Mouse (Mus musculus): ENCODE results near the gene Ece1. TPM values are rescaled to one million over a fixed set of nuclear protein-coding genes. Genes with fewer than 3 reads are reported as not detected.

The Ece1 gene
- total RNA-seq, 2 experiments from 2014 or later, result 51.8 to 53.6 TPM

DNA sequence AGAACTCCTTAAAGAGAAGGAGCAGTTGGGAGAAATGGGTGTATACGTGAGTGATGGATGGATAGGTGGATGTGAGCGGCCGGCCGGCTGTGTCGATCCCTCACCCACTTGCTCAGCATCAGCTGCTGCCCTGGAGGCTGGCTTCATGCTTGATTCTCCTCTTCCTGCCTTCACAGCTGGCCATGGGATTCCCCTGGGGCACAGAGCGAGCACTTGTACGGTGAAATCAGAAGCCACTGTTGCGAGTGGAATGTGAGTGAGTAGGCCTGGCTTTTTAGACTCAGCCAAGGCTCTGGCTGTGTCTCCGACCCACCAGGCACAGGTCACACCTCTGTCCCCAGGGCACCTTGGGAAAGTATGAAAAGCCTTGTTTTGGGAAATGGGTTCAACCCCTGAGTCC, 20.6 kb downstream of the Ece1 start:
- peak; percentile 59 for DNase-seq

DNA sequence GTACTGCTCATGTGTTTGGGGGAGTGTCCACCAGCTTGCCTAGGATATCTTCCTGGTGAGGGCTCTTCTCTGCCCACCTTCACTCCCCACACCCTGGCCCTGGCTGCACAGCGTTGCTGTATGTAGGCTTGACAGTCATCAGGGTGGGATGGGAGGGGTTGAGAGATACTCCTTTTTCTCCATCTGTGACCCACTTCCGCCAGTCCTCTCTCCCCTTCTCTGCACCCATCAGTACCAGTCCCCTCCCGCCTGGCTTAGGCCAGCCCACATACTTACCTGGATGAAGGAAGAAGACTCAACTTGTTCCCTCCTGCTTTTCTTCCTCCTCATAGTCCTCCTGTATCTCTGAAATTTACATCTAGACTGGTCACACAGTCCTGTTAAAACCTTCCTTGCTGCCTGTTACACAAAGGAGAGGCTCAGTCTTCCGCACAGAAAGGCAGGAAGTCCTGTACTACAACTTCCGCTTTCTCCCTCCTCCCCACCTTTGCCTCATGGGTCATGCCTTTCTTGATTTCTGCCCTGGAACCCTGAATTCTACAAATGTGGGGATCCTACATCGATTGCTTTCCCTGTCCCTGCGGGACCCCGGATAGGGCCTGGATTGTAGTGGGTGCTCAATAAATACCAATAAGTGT, 21.6 kb downstream of the Ece1 start:
- DNase-seq, result no peak

DNA sequence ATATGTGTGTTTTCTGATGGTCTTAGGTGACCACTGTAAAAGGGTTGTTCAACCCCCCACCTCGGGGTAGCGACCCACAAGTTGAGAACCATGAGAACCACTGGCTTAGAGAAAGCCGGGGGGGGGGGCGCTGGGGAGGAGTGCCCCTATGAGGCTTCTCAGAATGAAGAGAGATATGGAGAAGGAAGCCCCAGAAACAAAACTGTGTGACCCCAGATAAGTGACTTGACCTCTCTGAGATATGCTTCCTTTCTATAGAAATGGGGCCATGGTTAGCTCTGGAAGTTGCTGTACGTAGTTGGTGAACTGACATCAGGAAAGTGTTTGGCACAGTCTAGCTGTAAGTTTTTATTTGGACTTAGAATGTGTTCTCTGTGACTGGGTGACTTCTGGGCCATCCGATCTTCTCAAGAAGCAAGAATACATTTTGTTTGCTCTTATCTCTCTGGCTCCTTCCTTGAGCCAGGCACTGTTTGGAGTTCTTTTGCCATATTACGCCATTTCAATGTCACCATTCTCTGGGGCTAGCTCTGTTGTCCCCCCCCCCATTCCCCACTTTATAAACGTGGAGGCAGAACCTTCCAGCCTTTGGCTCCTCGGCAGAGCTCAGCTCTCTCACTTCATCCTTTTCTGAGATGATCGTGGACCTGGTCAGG, 25.4 kb downstream of the Ece1 start:
- DNase-seq, result no peak

DNA sequence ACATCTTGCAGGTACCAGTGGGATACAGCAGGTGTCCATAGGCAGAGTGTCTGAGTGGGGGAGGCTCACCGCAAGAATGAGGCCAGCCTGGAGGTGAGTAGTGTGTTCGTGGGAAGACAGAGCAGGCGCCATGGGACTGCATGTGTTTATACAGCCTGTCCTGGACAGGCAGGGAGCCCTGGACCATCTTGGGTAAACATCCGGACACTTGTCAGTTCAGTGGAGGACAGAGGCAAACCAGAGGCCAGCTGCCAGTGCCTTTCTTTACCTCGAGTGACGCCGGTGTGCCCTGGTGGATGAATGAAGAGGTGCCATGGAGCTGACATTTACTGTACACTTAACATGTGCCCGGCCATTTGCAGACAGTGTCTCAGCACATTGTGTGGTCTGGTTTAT, 26.0 kb downstream of the Ece1 start:
- DNase-seq, result no peak

DNA sequence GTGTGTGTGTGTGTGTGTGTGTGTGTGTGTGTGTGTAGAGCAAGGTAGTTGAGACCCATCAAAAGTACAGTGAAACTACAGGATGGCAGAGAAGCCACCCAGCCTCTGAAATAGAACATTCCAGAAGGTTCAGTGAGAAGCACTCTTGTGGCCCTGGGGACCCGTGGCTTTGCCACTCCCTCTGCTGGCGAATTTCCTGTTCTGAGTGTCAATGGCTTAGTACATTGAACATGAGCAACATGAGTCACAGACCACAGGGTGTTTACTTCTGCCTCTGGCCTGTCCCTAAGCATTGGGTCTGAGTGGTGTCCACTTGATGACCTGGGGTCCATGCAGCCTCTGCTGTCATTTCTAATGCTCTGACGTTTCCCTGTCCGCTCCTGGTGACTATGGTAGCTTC, 28.6 kb downstream of the Ece1 start:
- no peak for DNase-seq

DNA sequence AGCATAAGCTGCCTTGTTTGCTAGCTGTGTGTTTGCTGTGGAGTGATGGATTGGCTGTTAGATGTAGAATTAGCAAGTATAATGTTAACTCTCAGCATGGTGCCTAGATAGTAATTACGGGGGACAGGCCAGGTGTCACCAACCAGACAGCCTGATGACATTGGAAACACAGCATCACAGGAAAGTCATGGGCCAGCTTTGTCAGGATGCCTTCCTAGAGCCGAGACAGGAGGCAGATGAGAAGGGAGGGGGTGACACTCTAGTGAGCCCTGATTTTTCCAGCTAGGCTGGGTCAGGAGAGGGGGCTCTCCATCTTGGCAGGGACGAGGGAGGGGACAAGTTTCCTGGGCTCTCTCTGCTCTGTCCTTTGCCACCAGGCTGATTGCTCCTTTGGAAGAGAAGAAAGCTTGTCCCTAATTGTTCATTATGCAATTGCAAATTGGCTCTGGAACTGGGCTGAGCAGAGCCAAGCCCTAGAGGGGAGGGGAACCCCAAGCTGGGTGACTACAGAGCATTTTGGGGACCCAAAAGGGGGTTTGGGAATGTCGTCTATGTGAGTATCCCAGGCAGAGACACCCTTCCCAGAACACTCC, 29.6 kb downstream of the Ece1 start:
- DNase-seq, result no peak

DNA sequence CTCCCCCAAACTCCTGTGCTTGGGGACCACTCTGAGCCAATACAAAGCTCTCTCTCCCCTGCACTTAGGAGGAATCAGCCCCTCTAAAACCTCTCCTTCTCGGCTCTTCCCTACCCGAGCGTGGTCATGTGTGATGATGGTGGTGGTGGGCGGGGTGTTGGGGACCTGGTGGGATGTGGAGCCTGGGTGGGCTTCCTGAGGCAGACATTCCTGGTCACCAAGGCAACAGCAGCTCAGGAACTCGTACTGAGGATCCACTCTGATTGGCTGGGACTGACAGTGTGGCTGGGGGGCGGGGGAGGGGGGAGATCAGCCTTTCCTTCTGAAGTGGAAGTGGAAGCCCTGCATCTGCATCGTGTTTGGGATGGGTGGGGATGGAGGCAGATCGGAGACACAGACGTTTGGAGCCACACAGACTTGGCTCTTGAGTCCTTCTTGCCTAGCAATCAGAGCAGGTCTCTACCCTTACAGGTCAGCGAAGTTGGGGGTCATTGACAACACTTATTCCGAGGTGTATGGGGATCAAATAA, 30.7 kb downstream of the Ece1 start:
- DNase-seq, result no peak

DNA sequence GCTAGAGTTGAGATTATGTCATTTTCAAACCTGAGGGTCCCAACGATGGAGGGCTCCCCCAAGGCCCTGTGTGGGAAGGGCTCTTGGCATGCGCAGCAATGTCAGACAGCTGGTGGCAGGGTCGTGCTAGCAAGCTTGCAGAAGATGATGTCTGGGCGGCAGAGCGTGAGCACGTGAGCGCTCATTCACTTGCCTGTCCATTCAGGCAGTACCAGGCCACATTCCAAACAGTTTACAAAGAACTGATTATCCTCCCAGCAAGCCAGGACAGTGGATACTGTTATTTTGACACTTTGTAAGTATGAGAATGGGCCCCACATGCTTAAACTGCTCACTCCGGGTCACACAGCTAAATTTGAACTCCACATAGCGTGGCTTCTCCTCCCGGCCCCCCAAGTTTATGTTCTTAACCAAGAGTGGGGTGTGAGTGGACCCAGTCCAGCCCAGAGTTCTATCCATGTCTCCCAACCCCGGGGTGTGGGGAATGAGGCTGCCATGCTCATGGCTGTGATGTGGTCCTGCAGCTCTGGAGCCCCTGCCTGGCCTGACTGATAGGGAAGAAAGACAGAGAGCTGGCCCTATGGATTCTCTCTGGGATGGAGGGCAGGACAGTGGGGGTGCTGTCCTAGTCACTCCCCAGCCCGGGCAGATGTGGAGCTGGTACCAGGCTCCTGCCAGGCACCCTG, 34.7 kb downstream of the Ece1 start:
- no peak for DNase-seq

DNA sequence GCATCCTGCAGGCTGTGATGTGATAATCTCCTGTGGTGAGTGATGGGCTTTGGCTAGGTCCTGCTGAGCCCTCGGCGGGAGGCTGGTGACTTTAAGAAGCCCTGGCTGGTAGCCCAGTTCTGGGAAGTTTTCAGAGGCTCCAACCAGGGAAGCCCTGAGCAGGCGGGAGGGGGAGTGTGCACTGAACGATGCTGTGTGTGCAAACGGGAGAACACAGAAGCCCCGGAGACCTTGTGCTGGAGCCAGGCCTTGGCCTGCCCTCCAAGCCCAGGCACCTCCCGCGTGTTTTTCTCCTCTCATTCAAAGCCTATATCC, 35.2 kb downstream of the Ece1 start:
- DNase-seq, result peak; percentile 75

DNA sequence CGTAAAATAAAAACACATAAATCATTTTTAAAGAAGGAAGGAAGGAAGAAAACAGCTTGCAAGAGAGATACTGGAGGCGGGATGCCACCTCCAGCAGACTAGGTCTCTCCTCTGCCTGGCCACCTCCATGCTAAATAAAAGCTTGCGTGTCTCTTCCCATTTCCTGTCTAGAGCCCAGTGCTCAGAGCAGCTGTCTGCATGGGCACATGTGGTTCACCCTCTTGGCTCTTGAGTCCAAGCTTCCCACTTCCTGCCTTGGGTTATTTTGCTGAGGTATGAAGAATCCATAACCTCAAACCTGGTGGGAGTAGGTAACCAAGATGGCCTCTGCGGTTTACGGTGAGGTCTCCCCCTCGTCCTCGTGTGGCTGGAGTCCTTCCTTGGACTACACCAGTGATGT, 36.5 kb downstream of the Ece1 start:
- DNase-seq, result no peak

DNA sequence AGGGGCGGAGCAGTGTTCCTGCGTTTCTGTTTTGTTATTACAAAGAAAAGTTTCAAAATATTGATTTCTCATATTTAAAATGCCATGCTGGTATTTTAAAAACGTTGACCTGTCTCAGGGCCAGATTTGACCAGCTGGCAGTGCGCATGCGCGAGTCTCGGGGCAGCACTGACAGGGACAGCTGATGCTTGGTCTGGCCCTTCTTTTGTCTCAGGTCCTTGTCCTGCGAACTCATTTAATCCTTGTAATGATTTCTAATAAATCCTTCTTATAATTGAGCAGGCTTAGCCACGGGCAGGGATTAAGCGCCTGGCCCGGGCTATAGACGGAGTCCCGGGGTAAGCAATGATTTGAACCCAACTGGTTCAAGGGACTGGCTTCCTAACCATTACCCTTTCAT, 40.2 kb downstream of the Ece1 start:
- DNase-seq, result no peak

DNA sequence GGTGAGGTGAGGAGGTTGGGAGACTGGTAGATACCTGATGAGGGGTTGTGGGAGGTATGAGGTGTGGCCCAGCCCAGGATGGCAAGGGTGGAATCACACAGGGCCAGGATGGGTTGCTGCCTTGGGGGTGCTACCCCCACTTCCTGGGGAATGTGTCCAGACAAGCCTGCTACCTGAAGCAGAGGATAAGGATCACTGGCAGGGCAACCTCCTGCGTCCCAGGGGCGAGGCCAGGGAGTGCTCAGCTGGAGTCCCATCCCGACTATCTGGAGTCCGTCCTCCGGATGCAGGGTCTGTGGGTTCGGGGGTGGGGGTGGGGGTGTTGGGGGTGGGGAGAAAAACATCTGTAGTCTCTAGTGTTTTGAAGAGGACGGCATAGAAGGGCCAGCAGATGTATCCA, 40.8 kb downstream of the Ece1 start:
- no peak for DNase-seq

DNA sequence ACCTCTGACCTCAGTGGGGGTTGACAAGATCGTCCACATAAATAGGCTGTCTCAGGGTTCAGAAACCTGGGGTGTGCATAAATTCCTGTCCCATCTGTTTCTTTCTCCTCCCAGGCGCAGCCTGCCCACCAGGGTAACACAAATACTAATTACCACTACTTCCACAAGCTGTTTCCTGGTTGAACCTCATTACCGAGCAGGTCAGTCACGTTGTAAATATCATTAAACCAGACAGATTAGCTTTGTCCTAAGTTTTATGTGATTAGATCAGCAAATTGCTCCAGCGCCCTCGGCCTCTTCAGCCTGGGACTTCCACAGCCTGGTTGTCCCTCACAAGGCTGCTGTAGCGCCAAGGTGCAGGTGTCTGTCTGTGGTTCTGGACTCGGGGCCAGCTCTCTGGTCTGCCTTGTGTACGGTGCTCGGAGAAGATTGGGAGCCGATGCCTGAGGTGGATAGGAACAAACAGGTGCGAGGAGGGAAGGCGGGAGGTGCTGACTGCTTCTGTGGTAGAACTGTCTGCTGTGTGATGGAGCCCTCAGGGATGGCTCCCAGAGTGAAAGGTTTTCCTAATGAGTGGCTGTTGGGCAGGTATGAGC, 43.0 kb downstream of the Ece1 start:
- DNase-seq, result no peak

DNA sequence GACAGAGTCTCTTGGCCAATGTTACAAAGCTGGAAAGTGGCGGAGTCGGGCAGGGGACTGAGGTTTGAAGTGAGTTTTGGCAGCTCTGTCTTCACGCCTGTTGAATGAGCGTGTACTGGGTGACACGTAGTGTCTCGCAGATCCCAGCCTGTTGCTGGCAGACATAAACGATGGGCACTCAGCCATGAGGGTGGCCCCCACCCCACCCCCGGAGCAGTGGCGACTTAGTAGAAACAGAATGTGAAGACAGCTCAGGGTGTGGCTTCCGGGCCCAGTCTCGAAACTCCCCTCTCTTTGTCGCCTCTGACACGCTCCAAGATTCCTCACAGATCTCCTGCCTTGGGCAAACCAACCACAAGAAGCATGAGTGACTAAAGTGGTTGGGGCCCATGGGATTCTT, 45.9 kb downstream of the Ece1 start:
- peak; percentile 37 for DNase-seq

DNA sequence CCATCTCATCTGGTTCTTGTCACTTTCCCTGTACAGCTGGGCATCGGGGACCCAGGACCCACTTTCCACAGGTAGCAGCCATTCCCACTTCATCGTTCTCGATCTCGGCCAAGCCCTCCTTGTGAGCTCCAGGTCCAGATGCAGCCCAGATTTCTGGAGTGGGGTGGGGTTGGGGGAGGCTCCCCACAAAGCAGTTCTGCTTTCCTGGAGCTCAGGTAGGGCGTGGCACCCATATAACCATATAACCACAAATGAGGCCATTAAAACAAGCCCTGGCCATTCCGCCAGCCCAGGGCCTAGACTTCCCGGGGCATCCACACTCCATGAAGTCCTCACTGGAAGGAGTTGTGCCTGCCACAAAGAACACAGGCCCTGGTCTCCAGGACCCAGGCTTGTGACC, 46.5 kb downstream of the Ece1 start:
- no peak for DNase-seq

DNA sequence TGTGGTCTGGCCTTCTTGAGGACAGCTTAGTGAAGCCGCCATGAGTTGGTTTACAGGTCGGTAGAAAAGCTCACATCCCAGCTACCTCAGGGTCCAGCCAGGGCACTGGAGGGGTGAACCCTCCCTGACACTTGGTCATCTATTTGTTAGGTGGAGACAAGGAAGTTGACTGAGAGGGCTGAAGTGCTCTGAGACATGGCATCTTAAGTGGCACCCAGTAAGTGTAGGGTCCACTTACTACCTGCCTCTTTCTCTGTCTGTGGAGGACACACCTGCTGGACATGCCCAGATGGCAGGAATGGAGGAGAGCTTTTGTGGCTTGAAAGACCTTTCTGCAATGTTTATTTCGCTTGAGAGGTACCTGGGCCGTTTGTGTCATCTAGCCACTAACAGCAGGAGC, 46.9 kb downstream of the Ece1 start:
- DNase-seq, result no peak

DNA sequence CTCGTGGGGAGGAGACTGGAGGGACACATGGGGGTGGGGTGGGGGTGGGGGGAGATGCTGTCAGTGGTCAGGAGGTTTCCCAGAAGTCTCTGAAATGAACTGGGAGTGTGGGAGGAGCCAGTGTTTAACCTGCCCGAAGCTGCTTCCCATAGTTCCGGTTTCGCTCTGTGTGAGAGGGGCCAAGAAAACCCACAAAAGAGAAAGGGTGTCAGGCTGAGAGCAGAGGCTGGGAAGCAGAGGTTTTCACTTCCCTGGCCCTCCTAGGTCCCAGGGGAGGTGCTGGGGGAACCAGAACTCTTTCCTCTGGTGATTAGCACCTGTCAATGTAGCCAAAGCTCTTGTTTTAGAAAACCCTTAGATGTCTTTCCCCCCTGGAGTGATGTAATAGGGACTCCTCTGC, 47.4 kb downstream of the Ece1 start:
- no peak for DNase-seq

DNA sequence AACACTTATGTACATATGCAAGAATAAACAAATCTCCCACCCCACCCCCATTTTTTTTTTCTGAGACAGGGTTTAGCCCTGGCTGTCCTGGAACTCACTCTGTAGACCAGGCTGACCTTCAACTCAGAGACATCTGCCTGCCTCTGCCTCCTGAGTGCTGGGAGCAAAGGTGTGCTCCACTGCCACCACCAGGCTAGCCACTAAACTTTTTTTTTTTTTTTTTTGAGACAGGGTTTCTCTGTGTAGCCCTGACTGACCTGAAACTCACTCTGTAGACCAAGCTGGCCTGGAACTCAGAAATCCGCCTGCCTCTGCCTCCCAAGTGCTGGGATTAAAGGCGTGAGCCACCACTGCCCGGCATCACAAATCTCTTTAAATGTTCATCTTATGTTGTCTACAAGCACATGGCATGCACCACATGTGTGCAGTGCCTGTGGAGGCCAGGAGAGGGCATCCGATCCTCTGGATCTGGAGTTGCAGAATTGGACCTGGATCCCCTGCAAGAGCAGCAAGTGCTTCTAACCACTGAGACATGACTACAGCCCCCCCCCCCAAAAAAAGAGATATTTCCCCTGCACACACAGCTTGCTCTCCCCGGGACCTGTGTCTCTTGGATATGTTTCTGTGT, 48.5 kb downstream of the Ece1 start:
- no peak for DNase-seq

DNA sequence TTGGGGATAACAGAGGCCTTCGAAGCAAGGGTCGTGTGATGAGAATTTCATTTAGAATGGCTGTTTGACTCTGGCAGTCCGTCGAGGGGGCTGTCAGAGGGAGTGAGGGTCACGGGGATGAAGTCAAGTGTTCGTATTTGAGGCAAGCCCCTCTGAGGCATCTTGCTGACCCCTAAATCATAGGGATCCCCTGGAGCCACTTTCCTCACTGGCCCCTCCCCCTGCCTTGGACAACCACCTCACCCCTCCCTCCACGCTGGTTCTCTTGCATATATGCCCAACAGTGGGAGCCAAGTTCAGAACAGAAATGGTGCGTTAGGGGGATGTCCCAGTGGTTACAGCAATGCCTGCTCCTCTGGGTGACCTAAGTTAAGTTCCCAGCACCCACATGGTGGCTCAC, 49.6 kb downstream of the Ece1 start:
- no peak for DNase-seq

DNA sequence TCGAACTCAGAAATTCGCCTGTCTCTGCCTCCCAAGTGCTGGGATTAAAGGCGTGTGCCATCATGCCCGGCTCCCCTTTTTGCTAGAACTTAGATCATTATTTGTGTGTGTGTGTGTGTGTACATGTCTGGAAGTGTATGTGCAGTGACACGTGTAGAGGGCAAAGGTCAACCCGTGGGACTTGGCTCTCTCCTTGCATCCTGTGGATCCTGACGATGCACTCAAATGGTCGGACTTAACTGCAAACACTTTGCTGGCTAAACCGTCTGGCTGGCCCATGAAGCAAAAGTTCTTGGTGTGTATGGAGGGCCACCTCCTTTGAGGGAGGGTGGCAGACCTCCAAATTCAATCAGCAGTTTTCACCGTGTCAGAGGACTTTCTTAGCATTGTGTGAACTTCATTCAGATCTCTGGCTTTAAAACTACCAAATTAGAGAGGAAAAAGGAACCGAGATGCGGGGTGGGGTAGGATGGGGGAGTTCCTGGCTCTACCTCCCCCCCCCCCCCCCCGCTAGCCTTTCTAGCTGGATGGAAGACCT, 50.8 kb downstream of the Ece1 start:
- no peak for DNase-seq

DNA sequence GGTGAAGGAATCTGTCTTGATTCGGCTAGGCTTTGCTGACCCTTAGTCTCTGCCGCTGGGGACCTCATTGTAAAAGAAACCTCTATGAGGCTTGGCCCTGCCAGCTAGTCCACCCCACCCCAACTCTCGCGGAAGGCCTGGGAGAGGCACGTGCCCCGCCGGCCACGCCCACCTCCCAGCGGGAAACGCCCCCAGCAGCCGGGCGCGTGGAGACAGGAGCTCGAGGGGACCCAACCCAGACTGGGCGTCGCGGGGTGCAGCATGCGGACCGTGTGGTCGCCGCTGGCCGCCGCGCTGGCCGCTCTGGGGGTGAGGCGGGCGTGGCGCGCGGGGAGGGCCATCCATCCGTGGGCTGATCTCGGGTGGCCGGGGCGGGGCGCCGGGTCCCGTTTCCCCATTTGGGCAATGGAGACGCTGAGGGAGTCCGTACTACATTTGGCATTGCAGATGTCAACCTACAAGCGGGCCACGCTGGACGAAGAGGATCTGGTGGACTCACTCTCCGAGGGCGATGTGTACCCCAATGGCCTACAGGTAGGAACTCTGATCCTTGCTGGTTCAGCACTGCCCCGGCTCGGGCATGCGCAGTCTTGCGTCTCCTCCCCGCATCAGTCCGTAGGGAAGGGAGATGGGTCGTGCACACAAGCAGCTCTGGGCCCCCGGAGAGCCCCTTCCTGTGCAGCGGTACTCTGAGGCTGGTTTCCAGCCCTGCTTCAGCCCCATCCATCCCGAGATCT, 51.5 kb downstream of the Ece1 start:
- peak; percentile 81 for DNase-seq

DNA sequence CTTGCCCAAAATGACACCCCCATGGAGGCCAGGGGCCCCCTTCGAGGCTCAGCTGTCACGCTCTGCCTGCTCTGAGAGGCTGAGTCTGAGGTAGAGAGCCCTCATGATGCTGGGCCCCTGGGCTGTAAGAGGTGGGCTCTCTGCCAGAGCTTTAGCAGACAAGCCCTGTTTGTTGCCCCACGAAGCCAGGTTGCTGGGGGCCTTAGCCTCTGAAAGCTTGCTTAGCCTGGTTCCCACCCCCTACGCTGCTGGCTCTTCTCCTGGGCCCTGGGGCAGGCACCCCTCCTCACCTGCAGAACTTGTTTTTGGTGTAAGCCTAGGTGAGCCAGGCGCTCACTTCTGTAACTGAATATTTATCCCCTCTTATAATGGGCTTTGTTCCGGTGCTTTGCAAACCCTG, 55.6 kb downstream of the Ece1 start:
- no peak for DNase-seq
